Mouse (Mus musculus): ENCODE results near the gene Cyth1.

The Cyth1 gene

DNA sequence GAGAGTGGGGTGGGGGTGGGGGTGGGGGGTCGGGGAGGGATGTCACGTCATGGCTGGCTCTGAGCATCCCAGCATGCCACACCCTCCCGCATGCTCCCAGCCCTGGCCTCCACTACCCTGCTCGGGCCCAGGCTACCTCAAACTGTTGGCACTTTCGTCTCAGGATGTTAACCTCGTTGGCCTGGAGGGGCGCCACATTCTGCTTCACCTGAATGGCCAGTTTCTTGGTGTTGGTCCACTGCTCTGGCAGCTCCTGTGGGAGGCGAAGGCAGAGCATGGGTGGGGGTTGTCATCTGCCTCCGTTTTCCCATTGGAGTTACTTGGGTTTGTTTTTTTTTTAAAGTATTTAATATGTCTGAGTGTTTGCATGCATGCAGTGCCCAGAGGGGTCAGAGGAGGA is 147.3 kb downstream of the Cyth1 start:
- no peak for DNase-seq

DNA sequence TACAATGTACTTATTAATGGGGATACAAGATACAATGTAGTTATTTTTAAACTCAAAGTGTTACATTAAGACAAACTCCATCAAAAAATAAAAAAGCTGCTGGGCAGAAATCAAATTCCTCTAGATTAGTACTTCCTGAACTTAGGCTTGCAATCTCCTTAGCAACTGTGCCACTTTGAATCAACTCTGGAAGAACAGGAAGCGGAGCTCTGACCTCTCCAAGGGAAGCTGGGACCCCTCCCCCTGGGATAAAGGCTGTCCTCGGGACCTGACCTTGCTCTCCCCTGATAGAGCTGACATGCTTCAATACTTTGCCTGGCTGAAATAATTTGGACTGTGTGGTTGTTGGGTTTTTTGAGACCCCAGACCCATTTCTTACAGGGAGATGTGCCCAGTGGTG is 151.7 kb downstream of the Cyth1 start:
- no peak for DNase-seq

DNA sequence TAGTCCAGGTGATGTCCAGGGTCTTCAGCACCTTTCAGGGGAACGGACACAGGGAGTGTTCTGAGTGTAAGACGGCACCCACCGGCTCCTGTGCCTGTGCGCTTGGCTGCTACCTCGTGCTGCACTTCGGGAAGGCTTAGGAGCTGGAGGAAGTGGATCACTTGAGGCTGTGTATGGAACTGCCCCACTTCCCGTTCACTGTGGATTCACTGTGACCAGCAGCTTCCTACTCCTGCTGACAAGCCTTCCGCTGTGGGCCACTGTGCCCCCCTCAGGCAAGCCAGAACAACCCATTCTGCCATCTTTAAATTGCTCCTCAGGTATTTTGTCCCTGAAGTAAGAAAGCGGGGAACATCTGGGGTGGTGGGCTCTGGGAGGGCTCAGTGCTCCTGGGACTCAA is 153.4 kb downstream of the Cyth1 start:
- DNase-seq: no peak

DNA sequence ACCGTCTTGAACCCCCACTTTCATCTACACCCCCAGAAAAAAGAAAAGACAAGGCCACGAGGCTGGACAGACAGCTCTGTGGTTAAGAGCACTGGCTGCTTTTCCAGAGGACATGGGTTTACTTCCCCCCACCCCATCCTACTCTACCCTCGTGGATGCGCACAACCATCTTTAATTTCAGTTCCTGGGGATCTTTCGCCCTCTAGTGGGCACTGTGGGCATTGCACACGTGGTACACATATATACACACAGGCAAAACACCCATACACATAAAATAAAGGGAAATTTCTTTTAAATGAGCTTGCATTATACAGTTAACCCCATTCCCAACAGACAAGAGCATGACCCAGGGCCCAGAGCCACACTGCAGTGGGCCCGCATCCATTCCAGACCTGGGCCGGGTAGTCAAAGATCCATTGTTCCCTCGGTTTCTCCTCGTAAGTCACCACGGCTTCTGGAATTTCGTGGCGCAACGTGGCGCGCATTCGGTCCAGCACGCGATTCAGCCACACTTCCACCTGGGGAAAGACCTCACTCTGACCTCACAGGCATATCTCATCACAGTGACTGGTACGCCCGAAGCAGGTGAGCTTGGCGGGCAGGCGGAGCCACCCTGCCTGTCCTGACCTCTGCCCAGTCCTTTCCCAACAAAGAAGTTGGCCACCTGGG is 157.3 kb downstream of the Cyth1 start:
- DNase-seq: no peak

DNA sequence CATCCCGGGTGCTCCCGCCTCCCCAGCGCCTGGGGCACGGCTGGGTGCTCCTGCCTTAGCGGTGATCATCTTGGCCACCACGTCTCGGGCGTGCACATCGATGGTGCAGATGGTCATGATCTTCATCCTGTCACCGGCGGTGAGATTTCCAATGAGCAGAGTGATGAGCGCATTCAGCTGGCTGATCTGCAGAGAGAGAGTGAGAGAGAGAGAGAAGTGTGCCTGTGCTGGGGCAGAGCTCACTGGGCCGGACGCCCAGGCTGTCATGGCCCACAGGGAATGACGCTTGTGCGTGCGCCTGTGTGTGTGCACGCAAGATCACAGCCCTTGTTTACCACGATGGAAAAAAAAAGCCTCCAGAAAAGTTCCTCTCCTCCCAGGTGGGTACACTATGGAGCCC is 159.5 kb downstream of the Cyth1 start:
- DNase-seq: peak in 1 of 2 experiments; percentile 34

DNA sequence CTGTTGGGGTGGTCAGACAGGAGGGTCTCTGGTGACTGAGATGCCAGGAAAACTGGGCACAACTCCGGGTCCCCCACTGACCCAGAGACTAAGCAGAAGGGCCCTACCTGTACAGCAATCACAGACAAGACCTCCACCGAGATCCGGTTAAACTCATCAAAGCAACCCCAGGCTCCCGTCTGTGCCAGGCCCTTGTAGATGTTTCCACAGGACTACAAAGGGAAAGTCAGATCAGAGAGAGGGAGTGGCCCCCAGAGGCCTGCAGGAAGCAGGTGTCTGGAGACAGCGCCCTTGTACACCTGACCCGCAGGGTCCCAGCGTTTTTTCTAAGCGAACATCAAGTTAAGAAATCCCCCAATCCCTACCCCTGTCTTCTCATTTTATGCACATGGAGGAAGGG is 162.4 kb downstream of the Cyth1 start:
- no peak for DNase-seq

DNA sequence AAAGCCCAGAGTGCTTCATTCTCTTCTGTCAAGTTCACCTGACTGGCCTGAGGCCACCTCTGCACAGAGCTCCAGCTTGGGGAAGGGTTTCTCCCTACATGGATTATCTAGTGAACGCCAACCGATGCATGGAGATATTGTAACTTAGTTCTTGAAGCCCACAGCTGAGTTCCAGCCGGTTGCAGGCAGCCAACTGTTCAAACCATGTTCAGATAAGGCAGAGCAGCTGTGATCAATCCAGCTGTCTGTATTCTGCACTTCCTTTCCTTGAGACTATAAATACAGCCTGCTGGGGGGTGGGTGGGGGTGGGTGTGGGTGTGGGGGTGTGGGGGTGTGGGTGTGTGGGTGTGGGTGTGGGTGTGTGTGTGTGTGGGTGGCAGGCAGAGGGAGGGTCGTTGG is 163.2 kb downstream of the Cyth1 start:
- no peak for DNase-seq

DNA sequence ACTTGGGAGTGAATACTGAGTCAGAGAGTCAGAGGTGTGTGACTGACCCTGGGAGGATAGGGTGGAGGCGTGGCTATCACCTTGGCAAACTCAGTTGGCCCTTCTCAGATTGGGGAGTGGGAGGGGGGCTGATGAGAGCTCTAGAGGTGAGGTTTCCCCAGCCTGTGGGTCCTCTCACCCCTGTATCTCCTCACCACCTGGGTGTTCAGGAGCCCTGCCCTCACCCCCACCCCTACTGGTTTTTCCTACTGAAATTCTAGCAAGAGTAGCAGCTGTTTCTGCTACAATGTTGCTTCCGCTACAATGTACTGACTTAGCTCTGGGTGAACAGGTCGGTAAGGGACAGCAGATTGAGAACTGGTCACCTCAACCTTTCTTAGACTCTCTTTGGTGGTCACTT is 164.1 kb downstream of the Cyth1 start:
- DNase-seq: no peak

DNA sequence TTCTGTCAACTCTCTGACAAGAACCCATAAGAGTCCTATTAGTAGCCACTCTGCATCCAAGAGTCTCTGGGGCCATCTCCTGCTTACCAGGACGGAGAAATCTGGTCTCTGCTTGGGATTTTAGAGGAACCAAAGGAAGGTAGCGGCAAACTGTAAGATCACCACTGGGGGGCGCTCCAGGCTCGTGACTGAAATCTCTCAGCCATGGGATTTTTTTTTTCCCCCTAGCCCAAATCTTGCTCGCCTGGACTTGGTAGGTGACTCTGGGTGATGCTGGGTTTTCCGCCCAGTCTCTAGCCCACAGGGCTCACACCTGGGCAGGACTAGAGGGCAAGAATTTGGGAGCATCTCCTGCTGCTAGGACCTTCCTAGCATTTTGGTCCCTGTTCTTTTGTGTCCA is 164.6 kb downstream of the Cyth1 start:
- peak; percentile 58 to 78 for DNase-seq

DNA sequence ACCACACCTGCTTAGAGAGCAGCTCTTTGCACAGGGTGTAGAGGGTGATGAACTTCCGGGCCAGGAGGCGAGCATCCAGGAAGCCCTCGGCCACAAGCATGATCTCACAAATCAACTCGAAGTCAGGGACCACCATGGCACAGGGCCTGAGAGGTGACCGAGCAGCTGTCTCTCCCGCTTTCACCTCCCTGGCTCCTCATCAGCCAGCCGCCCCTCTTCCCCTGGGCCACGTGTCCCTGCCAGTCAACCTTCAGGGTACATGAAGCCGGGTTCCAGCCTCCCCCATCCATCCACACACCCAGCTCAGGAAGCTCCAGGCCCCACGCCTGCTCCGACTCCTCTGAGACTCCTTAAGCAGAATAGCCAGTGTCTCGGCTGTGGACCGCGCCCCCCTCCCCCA is 166.1 kb downstream of the Cyth1 start:
- DNase-seq: no peak
